In genomic region chr15:101929087-101929486, GRCm38 (mm10) we compare ENCODE assay signal across 12 mouse cellular contexts. TPM values are rescaled to one million over a fixed set of nuclear protein-coding genes. Genes with fewer than 3 reads are reported as not detected.
A peak's percentile ranks its signal among the peaks of the same experiment; 100 is the strongest.
DNase-seq lines count a peak whose midpoint lies in the region; ATAC-seq lines count a peak whose summit lies in the region.
"Had no signal": no experiment of that assay in that cellular context is flagged by ENCODE, and none has a peak within 500 bp of the region (broad histone marks: within the 10 kb centered on the region; RNA-seq: fewer than 3 reads in every experiment).

No protein-coding gene starts in this region.

- H3K4me3 ChIP-seq in heart, embryonic 14.5 days (ENCODE audit: control insufficient read depth in 1 of 2, insufficient read depth in 1 of 2, low read depth in 1 of 2, low read length in 2 of 2), result 0 out of 4 replicates have a peak overlapping the region, but pooled peaks of 1 of the 2 experiments have one; percentile 29
- peak overlapping the region; percentile 46 for H3K4me3 ChIP-seq in midbrain, embryonic 10.5 days
- no peak overlapping the region for H3K4me3 ChIP-seq in midbrain, embryonic 14.5 days (replicated peaks; ENCODE audit: low read depth, low read length)
- H3K4me3 ChIP-seq in stomach, embryonic 14.5 days (ENCODE audit: low read depth, low read length), result no peak overlapping the region

- no peak for DNase-seq in heart, adult 18-20 months
- no peak for DNase-seq in midbrain, embryonic 10.5 days (ENCODE audit: low spot score)
- no peak for DNase-seq in midbrain, embryonic 14.5 days
- DNase-seq in induced T-regulatory cell, adult 2 months (ENCODE audit: low read depth), result peak; percentile 3
- no peak for DNase-seq in layer of hippocampus, adult 9-11 months
- no peak for DNase-seq in gastrocnemius, postnatal 10 days
- DNase-seq: gastrocnemius, postnatal 36 days; layer of hippocampus, postnatal 36 days; right cerebral cortex, adult 18-20 months had no signal

- no peak overlapping the region for H3K27ac ChIP-seq in heart, embryonic 14.5 days (replicated peaks in 1 of 2; ENCODE audit: control insufficient read depth in 1 of 2, insufficient read depth in 1 of 2, low read depth in 2 of 2, low read length in 2 of 2)
- no peak overlapping the region for H3K27ac ChIP-seq in midbrain, embryonic 10.5 days (replicated peaks)
- no peak overlapping the region for H3K27ac ChIP-seq in midbrain, embryonic 14.5 days (replicated peaks; ENCODE audit: low read depth, low read length)
- H3K27ac ChIP-seq in stomach, embryonic 14.5 days (ENCODE audit: low read length), result no peak overlapping the region

- H3K4me2 ChIP-seq in heart, embryonic 14.5 days (ENCODE audit: low read length), result peak overlapping the region; percentile 62
- H3K4me2 ChIP-seq in midbrain, embryonic 14.5 days (ENCODE audit: low read length), result no peak overlapping the region
- H3K4me2 ChIP-seq in stomach, embryonic 14.5 days (replicated peaks; ENCODE audit: low read depth, low read length), result peak overlapping the region; percentile 41

- ATAC-seq in heart, embryonic 14.5 days (ENCODE audit: insufficient number of reproducible peaks, insufficient read depth, low FRiP score, low read depth), result no peak
- ATAC-seq in midbrain, embryonic 14.5 days (ENCODE audit: low FRiP score, low TSS enrichment), result no peak
- 0 out of 2 replicates have a peak, but pooled peaks have one; percentile 16 for ATAC-seq in stomach, embryonic 14.5 days (ENCODE audit: insufficient number of reproducible peaks, insufficient read depth, low FRiP score, low read depth)

- H3K9ac ChIP-seq in heart, embryonic 14.5 days (ENCODE audit: low read length), result no peak overlapping the region
- no peak overlapping the region for H3K9ac ChIP-seq in midbrain, embryonic 14.5 days (replicated peaks; ENCODE audit: low read length)
- no peak overlapping the region for H3K9ac ChIP-seq in stomach, embryonic 14.5 days (replicated peaks; ENCODE audit: low read depth, low read length)

- H3K4me1 ChIP-seq in heart, embryonic 14.5 days (ENCODE audit: control insufficient read depth in 2 of 2, insufficient read depth in 2 of 2, low read length in 2 of 2), result peaks cover 11 to 17% of the 10 kb centered on the region in 2 experiments
- H3K4me1 ChIP-seq in midbrain, embryonic 10.5 days, result peaks cover 19% of the 10 kb centered on the region
- H3K4me1 ChIP-seq in midbrain, embryonic 14.5 days (ENCODE audit: control insufficient read depth, insufficient read depth, low read length), result peaks cover 7% of the 10 kb centered on the region; the same call in 1 of the 2 replicates
- H3K4me1 ChIP-seq in stomach, embryonic 14.5 days (ENCODE audit: control insufficient read depth, insufficient read depth, low read length), result peaks cover 16% of the 10 kb centered on the region; the same call in 1 of the 2 replicates

- no peaks in the 10 kb centered on the region for H3K36me3 ChIP-seq in heart, embryonic 14.5 days (ENCODE audit: control insufficient read depth, insufficient read depth, low read length)
- H3K36me3 ChIP-seq in midbrain, embryonic 10.5 days, result no peaks in the 10 kb centered on the region
- no peaks in the 10 kb centered on the region for H3K36me3 ChIP-seq in midbrain, embryonic 14.5 days (ENCODE audit: control insufficient read depth, insufficient read depth, low read length)
- no peaks in the 10 kb centered on the region for H3K36me3 ChIP-seq in stomach, embryonic 14.5 days (ENCODE audit: control insufficient read depth, insufficient read depth, low read length)

- peaks cover 18% of the 10 kb centered on the region; the same call in 1 of the 2 replicates for H3K27me3 ChIP-seq in heart, embryonic 14.5 days (ENCODE audit: control insufficient read depth, insufficient read depth, low read length)
- peaks cover 40% of the 10 kb centered on the region for H3K27me3 ChIP-seq in midbrain, embryonic 10.5 days (ENCODE audit: low read depth, poor library complexity, severe bottlenecking)
- no peaks in the 10 kb centered on the region for H3K27me3 ChIP-seq in midbrain, embryonic 14.5 days (ENCODE audit: control insufficient read depth, insufficient read depth, low read length)
- no peaks in the 10 kb centered on the region for H3K27me3 ChIP-seq in stomach, embryonic 14.5 days (ENCODE audit: control insufficient read depth, insufficient read depth, low read length)

- 6% methylated on average over 9 of the region's 9 CpGs for WGBS in heart, embryonic 14.5 days
- 26% methylated on average over 9 of the region's 9 CpGs for WGBS in midbrain, embryonic 10.5 days
- WGBS in midbrain, embryonic 14.5 days, result 23% methylated on average over 9 of the region's 9 CpGs
- 20% methylated on average over 9 of the region's 9 CpGs for whole genome bisulfite sequencing in stomach, embryonic 14.5 days

- H3K9me3 ChIP-seq in heart, embryonic 14.5 days (ENCODE audit: control insufficient read depth, low read length), result no peaks in the 10 kb centered on the region
- H3K9me3 ChIP-seq in midbrain, embryonic 10.5 days (replicated peaks), result no peaks in the 10 kb centered on the region
- no peaks in the 10 kb centered on the region for H3K9me3 ChIP-seq in midbrain, embryonic 14.5 days (ENCODE audit: control insufficient read depth, low read length)
- H3K9me3 ChIP-seq in stomach, embryonic 14.5 days (ENCODE audit: control insufficient read depth, low read depth, low read length), result no peaks in the 10 kb centered on the region

RNA-seq across cellular contexts. Expression of gene Krt4, which starts 4.6 kb away (rescaled TPM):
- 0.42 TPM in 1 of 2 replicates, not detected in the other for polyA plus RNA-seq in heart, embryonic 14.5 days (2014; fragmentation: Nextera tagmentation; extraction: Ambion mirVana)
- total RNA-seq in heart, adult 18-20 months (2021), result under 1 TPM in 1 of 2 experiments, not detected in 1; 0.33 TPM
- polyA plus RNA-seq in midbrain, embryonic 10.5 days (2016; fragmentation: Nextera tagmentation; extraction: Ambion mirVana), result not detected in 2 replicates
- not detected in 2 replicates for polyA plus RNA-seq in midbrain, embryonic 14.5 days (2014; fragmentation: Nextera tagmentation; extraction: Ambion mirVana)
- polyA plus RNA-seq in stomach, embryonic 14.5 days (2014; fragmentation: Nextera tagmentation; extraction: Ambion mirVana), result 60.1 and 100 TPM in 2 replicates
- total RNA-seq in gastrocnemius, postnatal 10 days (2021), result under 1 TPM in 1 of 2 experiments, not detected in 1; 0.21 TPM
- total RNA-seq: layer of hippocampus, postnatal 36 days; monocyte, adult 5-6 weeks had no signal

RNA-seq across cellular contexts. Expression of gene Krt79, which starts 11.0 kb away (rescaled TPM):
- 0.51 and 0.63 TPM in 2 replicates for polyA plus RNA-seq in heart, embryonic 14.5 days (2014; fragmentation: Nextera tagmentation; extraction: Ambion mirVana)
- not detected for total RNA-seq in heart, adult 18-20 months (2021)
- 0.07 and 0.20 TPM in 2 replicates for polyA plus RNA-seq in midbrain, embryonic 10.5 days (2016; fragmentation: Nextera tagmentation; extraction: Ambion mirVana)
- polyA plus RNA-seq in midbrain, embryonic 14.5 days (2014; fragmentation: Nextera tagmentation; extraction: Ambion mirVana), result 0.45 and 0.69 TPM in 2 replicates
- polyA plus RNA-seq in stomach, embryonic 14.5 days (2014; fragmentation: Nextera tagmentation; extraction: Ambion mirVana), result 0.38 and 0.78 TPM in 2 replicates
- total RNA-seq in gastrocnemius, postnatal 10 days (2021), result not detected
- total RNA-seq: layer of hippocampus, postnatal 36 days; monocyte, adult 5-6 weeks had no signal

RNA-seq across cellular contexts. Expression of gene Krt78, which starts 25.0 kb away (rescaled TPM):
- not detected in 2 replicates for polyA plus RNA-seq in heart, embryonic 14.5 days (2014; fragmentation: Nextera tagmentation; extraction: Ambion mirVana)
- under 1 TPM in 1 of 2 experiments, not detected in 1; 0.07 TPM for total RNA-seq in heart, adult 18-20 months (2021)
- polyA plus RNA-seq in midbrain, embryonic 10.5 days (2016; fragmentation: Nextera tagmentation; extraction: Ambion mirVana), result not detected in 2 replicates
- not detected in 2 replicates for polyA plus RNA-seq in midbrain, embryonic 14.5 days (2014; fragmentation: Nextera tagmentation; extraction: Ambion mirVana)
- polyA plus RNA-seq in stomach, embryonic 14.5 days (2014; fragmentation: Nextera tagmentation; extraction: Ambion mirVana), result 0.36 and 0.66 TPM in 2 replicates
- total RNA-seq in gastrocnemius, postnatal 10 days (2021), result not detected
- total RNA-seq: gastrocnemius, postnatal 36 days; layer of hippocampus, postnatal 36 days; monocyte, adult 5-6 weeks had no signal

RNA-seq across cellular contexts. Expression of gene Krt76, which starts 36.4 kb away (rescaled TPM):
- polyA plus RNA-seq in heart, embryonic 14.5 days (2014; fragmentation: Nextera tagmentation; extraction: Ambion mirVana), result not detected in 2 replicates
- total RNA-seq in heart, adult 18-20 months (2021), result not detected
- polyA plus RNA-seq in midbrain, embryonic 10.5 days (2016; fragmentation: Nextera tagmentation; extraction: Ambion mirVana), result not detected in 2 replicates
- polyA plus RNA-seq in midbrain, embryonic 14.5 days (2014; fragmentation: Nextera tagmentation; extraction: Ambion mirVana), result not detected in 2 replicates
- not detected in 2 replicates for polyA plus RNA-seq in stomach, embryonic 14.5 days (2014; fragmentation: Nextera tagmentation; extraction: Ambion mirVana)
- total RNA-seq in gastrocnemius, postnatal 10 days (2021), result not detected
- total RNA-seq: gastrocnemius, postnatal 36 days; layer of hippocampus, postnatal 36 days; monocyte, adult 5-6 weeks had no signal

RNA-seq across cellular contexts. Expression of gene Krt77, which starts 59.6 kb away (rescaled TPM):
- polyA plus RNA-seq in heart, embryonic 14.5 days (2014; fragmentation: Nextera tagmentation; extraction: Ambion mirVana), result not detected in 2 replicates
- total RNA-seq in heart, adult 18-20 months (2021), result not detected
- not detected in 2 replicates for polyA plus RNA-seq in midbrain, embryonic 10.5 days (2016; fragmentation: Nextera tagmentation; extraction: Ambion mirVana)
- polyA plus RNA-seq in midbrain, embryonic 14.5 days (2014; fragmentation: Nextera tagmentation; extraction: Ambion mirVana), result 0.07 and 0.42 TPM in 2 replicates
- 0.13 and 0.14 TPM in 2 replicates for polyA plus RNA-seq in stomach, embryonic 14.5 days (2014; fragmentation: Nextera tagmentation; extraction: Ambion mirVana)
- total RNA-seq in gastrocnemius, postnatal 10 days (2021), result not detected
- total RNA-seq: gastrocnemius, postnatal 36 days; monocyte, adult 5-6 weeks had no signal

Comparison
In these comparisons a context has a peak if more than half of its experiments do, and no peak if none do; other contexts are left out.
1. RNA of gene Krt4, which starts 4.6 kb away (polyA plus RNA-seq): 60.1 to 100 TPM in stomach, embryonic 14.5 days; 0.42 TPM in heart, embryonic 14.5 days, not detected in midbrain, embryonic 10.5 days and not detected in midbrain, embryonic 14.5 days; every median in the first group is over 10 times any median in the second.